Mouse (Mus musculus) induced T-regulatory cell, adult 2 months (primary cell): Measurements from ENCODE around the gene Ebf3.

Source experiments
- DNase-seq: peaks from one replicate; pipeline ENCODE4 v3.0.0-alpha.2; 2012; ENCODE audit warnings: low read depth

Gene Ebf3

GRCm38 (mm10) chr7:137312166-137312932 is 1.9 kb downstream of the Ebf3 start:
- DNase-seq = no peak

GRCm38 (mm10) chr7:137311341-137312110 is 2.7 kb downstream of the Ebf3 start:
- DNase-seq = no peak

- peak; percentile 19 for DNase-seq
Observed at GRCm38 (mm10) chr7:137310876-137311275, 3.4 kb downstream of the Ebf3 start.

- no peak for DNase-seq
Observed at GRCm38 (mm10) chr7:137310091-137310761, 4.0 kb downstream of the Ebf3 start.

GRCm38 (mm10) chr7:137309071-137310066 is 4.9 kb downstream of the Ebf3 start:
- DNase-seq = no peak

GRCm38 (mm10) chr7:137308061-137309060 is 5.9 kb downstream of the Ebf3 start:
- no peak for DNase-seq

- DNase-seq = no peak
Observed at GRCm38 (mm10) chr7:137307131-137307530, 7.1 kb downstream of the Ebf3 start.

- DNase-seq = no peak
Observed at GRCm38 (mm10) chr7:137306127-137306526, 8.1 kb downstream of the Ebf3 start.

- DNase-seq = no peak
Observed at GRCm38 (mm10) chr7:137303776-137304171, 10.5 kb downstream of the Ebf3 start.

GRCm38 (mm10) chr7:137302961-137303775 is 11.1 kb downstream of the Ebf3 start:
- no peak for DNase-seq

- DNase-seq = no peak
Observed at GRCm38 (mm10) chr7:137302161-137302560, 12.1 kb downstream of the Ebf3 start.

GRCm38 (mm10) chr7:137301329-137301751 is 12.9 kb downstream of the Ebf3 start:
- DNase-seq = no peak

- no peak for DNase-seq
Observed at GRCm38 (mm10) chr7:137300826-137301225, 13.4 kb downstream of the Ebf3 start.

GRCm38 (mm10) chr7:137300169-137300568 is 14.1 kb downstream of the Ebf3 start:
- DNase-seq = no peak

- no peak for DNase-seq
Observed at GRCm38 (mm10) chr7:137297594-137298381, 16.5 kb downstream of the Ebf3 start.

GRCm38 (mm10) chr7:137297131-137297530 is 17.1 kb downstream of the Ebf3 start:
- no peak for DNase-seq

- DNase-seq = no peak
Observed at GRCm38 (mm10) chr7:137295612-137296011, 18.6 kb downstream of the Ebf3 start.

- DNase-seq = no peak
Observed at GRCm38 (mm10) chr7:137294446-137294845, 19.8 kb downstream of the Ebf3 start.
